Mouse (Mus musculus) forebrain, embryonic 13.5 days (tissue): ENCODE data around the gene Zfp422. TPM values are rescaled to one million over a fixed set of nuclear protein-coding genes. Genes with fewer than 3 reads are reported as not detected.
A peak's percentile ranks its signal among the peaks of the same experiment; 100 is the strongest.
"Not testable (repeated sequence)": the region's sequence is repeated elsewhere in the genome, so short reads cannot be mapped to it uniquely, and the experiment has no call there.

ENCODE experiments used
- ATAC-seq: fragments of 200-750 bp; cut with Nextera tagmentation; 2 replicates; pipeline ENCODE4 v1.8.0; 2017
- H3K27ac ChIP-seq: fragments of 300-500 bp; sonication (generic); 2 replicates; pipeline ENCODE4 v1.5.1; 2015; ENCODE audit warnings: inconsistent platforms, mild to moderate bottlenecking, moderate library complexity
- H3K27me3 ChIP-seq: fragments of 300-500 bp; sonication (generic); 2 replicates; pipeline ENCODE4 v1.6.1; 2015; ENCODE audit warnings: mild to moderate bottlenecking, inconsistent platforms
- H3K36me3 ChIP-seq: fragments of 300-500 bp; sonication (generic); 2 replicates; pipeline ENCODE4 v1.6.1; 2015; ENCODE audit warnings: mild to moderate bottlenecking, inconsistent platforms; ENCODE audit not compliant: poor library complexity, severe bottlenecking
- H3K4me1 ChIP-seq: fragments of 300-500 bp; sonication (generic); 2 replicates; pipeline ENCODE4 v1.6.1; 2015; ENCODE audit warnings: inconsistent platforms
- H3K4me2 ChIP-seq: fragments of 300-500 bp; sonication (generic); 2 replicates; pipeline ENCODE4 v1.6.1; 2015; ENCODE audit warnings: inconsistent platforms, mild to moderate bottlenecking, moderate library complexity
- H3K4me3 ChIP-seq: fragments of 300-500 bp; sonication (generic); 2 replicates; pipeline ENCODE4 v1.5.1; 2015; ENCODE audit warnings: mild to moderate bottlenecking, inconsistent platforms
- H3K9ac ChIP-seq: fragments of 300-500 bp; sonication (generic); 2 replicates; pipeline ENCODE4 v1.6.1; 2015; ENCODE audit warnings: mild to moderate bottlenecking, inconsistent platforms
- H3K9me3 ChIP-seq: fragments of 300-500 bp; sonication (generic); replicated peaks from 2 replicates; pipeline ENCODE4 v1.6.1; 2016; ENCODE audit warnings: inconsistent platforms
- WGBS: fragments of 180-500 bp; shearing (Covaris S2); methylation state at CpG from one replicate; pipeline ENCODE4 v1.1.7; 2015; 5-methylcytosine and 5-hydroxymethylcytosine counted together
- microRNA-seq: library from miRNA; unstranded; fragments of <30 nt; microRNA quantifications from one replicate; pipeline ENCODE4, GENCODE M21; 2016
- polyA plus RNA-seq: library from polyadenylated mRNA; unstranded; fragments of >200 nt; fragmentation: Nextera tagmentation; extraction: Ambion mirVana; gene quantifications from 2 replicates; pipeline ENCODE4 v1.2.1, GENCODE M21; 2015

Gene Zfp422
- polyA plus RNA-seq, 1 experiment from 2014 or later: 287 TPM

DNA sequence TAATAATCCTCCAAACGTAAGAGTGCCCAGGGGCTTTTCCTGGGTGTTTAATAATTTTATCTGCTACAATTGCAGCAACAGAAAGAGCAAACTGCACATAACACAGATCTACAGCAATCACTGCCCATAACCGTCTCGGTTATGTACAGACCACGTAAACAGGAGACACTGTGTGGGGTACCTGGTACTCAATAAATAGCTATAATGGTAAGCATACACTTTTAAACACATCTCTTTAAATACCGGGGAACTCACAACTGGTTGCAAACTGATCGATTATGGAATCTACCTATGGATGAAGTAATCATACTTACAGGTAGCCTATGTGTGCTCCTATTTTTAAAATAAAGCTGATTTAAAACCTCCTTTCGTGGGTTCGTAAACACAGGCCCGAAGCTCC lies 704 bp downstream of the Zfp422 start:
- Histone ChIP-seq H3K4me2 (peak overlapping the region; percentile 67), H3K27ac (peak overlapping the region; percentile 90), H3K9me3 (no peaks in the 10 kb centered on the region), H3K9ac (peak overlapping the region; percentile 98), H3K27me3 (no peaks in the 10 kb centered on the region), H3K36me3 (peaks cover 30% of the 10 kb centered on the region), H3K4me3 (peak overlapping the region; percentile 89), H3K4me1 (peaks cover 19% of the 10 kb centered on the region)
- ATAC-seq: no peak
- 16% methylated on average over 9 of the region's 9 CpGs for WGBS

- H3K4me2 ChIP-seq, H3K9me3 ChIP-seq, H3K27me3 ChIP-seq: not testable (repeated sequence)
Measured at GRCm38 (mm10) chr6:116626417-116626816, 2.4 kb downstream of the Zfp422 start.

DNA sequence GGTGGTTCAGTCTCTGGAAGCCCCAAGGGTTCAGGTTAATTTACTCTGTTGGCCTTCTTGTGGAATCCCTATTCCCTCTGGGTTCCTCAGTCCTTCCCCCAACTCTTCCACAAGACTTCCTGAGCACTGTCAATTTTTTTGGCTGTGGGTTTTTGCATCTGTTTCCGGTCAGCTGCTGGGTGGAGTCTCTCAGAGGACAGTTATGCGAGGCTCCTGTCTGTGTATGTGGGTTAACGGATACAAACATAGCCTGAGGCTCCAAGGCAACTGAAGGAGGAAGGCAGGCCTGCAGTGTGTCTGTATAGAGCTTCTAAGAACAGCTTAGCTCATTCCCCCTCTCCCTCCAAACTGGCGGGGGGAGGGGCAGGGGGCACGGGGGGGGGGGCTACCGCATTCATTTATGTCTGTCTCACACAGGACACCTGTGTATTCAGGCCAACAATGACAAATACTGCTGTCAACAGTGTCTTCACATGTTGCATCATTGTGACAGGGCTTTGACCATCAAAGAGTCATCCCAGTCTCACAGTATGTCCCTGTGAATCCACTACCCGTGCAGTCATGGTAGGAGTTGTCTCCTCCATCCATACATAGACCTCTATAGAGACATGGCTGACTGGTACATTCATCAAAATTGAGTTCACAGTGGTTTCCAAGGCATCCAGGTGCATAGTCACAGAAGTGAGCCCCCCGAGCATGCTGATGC lies 7.3 kb downstream of the Zfp422 start:
- 74% methylated on average over 8 of the region's 8 CpGs for WGBS
- H3K9me3 ChIP-seq: no peaks in the 10 kb centered on the region
- H3K27ac ChIP-seq: no peak overlapping the region
- no peak for ATAC-seq
- no peak overlapping the region for H3K4me3 ChIP-seq
- no peaks in the 10 kb centered on the region for H3K27me3 ChIP-seq
- peaks cover 7% of the 10 kb centered on the region; the same call in 1 of the 2 replicates for H3K4me1 ChIP-seq
- no peak overlapping the region for H3K4me2 ChIP-seq
- H3K36me3 ChIP-seq: peaks cover 24% of the 10 kb centered on the region
- no peak overlapping the region for H3K9ac ChIP-seq

More at GRCm38 (mm10) chr6:116626417-116626816, 2.4 kb downstream of the Zfp422 start:
- WGBS: 95% methylated on average over 9 of the region's 9 CpGs
- not testable (repeated sequence) for H3K27ac ChIP-seq, H3K9ac ChIP-seq, H3K4me3 ChIP-seq, ATAC-seq
- Histone ChIP-seq H3K4me1 (peaks cover 19% of the 10 kb centered on the region), H3K36me3 (peaks cover 30% of the 10 kb centered on the region)

- H3K4me2 ChIP-seq: no peak overlapping the region
- no peak overlapping the region for H3K9ac ChIP-seq
- ATAC-seq: no peak
- H3K4me3 ChIP-seq: no peak overlapping the region
- no peaks in the 10 kb centered on the region for H3K4me1 ChIP-seq
- no peaks in the 10 kb centered on the region for H3K27me3 ChIP-seq
- no peaks in the 10 kb centered on the region for H3K9me3 ChIP-seq
- H3K36me3 ChIP-seq: no peaks in the 10 kb centered on the region
- no peak overlapping the region for H3K27ac ChIP-seq
Measured at GRCm38 (mm10) chr6:116618073-116618472, 10.7 kb downstream of the Zfp422 start.

- WGBS: 95% methylated on average over 2 of the region's 2 CpGs
- H3K4me3 ChIP-seq: no peak overlapping the region
- ATAC-seq: no peak
Measured at GRCm38 (mm10) chr6:116615719-116616118, 13.1 kb downstream of the Zfp422 start.

DNA sequence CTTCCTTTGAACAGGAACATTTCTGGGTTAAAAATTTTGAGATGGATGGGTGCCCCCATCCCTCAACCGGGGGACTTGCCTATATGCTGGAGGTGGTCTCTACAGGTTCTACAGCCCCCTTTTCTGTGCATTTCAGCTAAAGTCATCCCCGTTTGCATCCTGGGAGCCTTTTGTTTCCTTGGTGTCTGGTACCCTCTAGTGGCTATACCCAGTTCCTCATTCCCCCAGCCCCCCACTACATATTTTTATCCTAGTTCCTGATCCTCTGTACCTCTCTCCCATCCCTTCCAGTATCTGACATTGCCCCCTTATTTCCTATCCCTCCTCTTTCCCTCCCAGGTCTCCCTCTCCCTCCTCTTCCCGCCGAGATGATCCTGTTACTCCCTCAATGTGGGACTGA lies 21.6 kb downstream of the Zfp422 start:
- Histone ChIP-seq H3K27me3 (no peaks in the 10 kb centered on the region), H3K4me2 (no peak overlapping the region), H3K9ac (no peak overlapping the region), H3K9me3 (no peaks in the 10 kb centered on the region), H3K36me3 (no peaks in the 10 kb centered on the region), H3K27ac (no peak overlapping the region), H3K4me1 (no peaks in the 10 kb centered on the region), H3K4me3 (no peak overlapping the region)
- no peak for ATAC-seq
- 51% methylated on average over 4 of the region's 4 CpGs for WGBS

More at GRCm38 (mm10) chr6:116615719-116616118, 13.1 kb downstream of the Zfp422 start:
- Histone ChIP-seq H3K4me1 (no peaks in the 10 kb centered on the region), H3K27ac (no peak overlapping the region), H3K4me2 (no peak overlapping the region), H3K9me3 (no peaks in the 10 kb centered on the region), H3K27me3 (no peaks in the 10 kb centered on the region), H3K9ac (no peak overlapping the region), H3K36me3 (no peaks in the 10 kb centered on the region)

- H3K9me3 ChIP-seq, H3K4me3 ChIP-seq, ATAC-seq: not testable (repeated sequence)
Measured at GRCm38 (mm10) chr6:116600969-116601368, 27.8 kb downstream of the Zfp422 start.

GRCm38 (mm10) chr6:116584095-116584494 lies 44.7 kb downstream of the Zfp422 start, which contains the start of gene Olfr215:
Olfr215 (minus strand) TSS chr6:116584195.
- Histone ChIP-seq H3K4me2 (no peak within 1 kb of the TSS), H3K36me3 (no peaks in the 10 kb centered on the region), H3K9me3 (no peaks in the 10 kb centered on the region), H3K4me1 (no peaks in the 10 kb centered on the region), H3K9ac (no peak within 1 kb of the TSS), H3K27me3 (no peaks in the 10 kb centered on the region), H3K27ac (no peak within 1 kb of the TSS), H3K4me3 (no peak within 1 kb of the TSS)
- no peak for ATAC-seq
- 51% methylated on average over 4 of the region's 4 CpGs for WGBS

More at GRCm38 (mm10) chr6:116600969-116601368, 27.8 kb downstream of the Zfp422 start:
- H3K27me3 ChIP-seq, H3K4me1 ChIP-seq, H3K4me2 ChIP-seq, H3K36me3 ChIP-seq, H3K9ac ChIP-seq, H3K27ac ChIP-seq: not testable (repeated sequence)

Small RNA genes within 50 kb of the gene (microRNA-seq; reads per million reads assigned to microRNA genes)
- 1.1 reads per million for gene Mir7043

Other genes starting within 250 kb of the Zfp422 start
- 0.17 and 0.82 TPM in 2 replicates for gene Alox5, start 167.8 kb downstream of the Zfp422 start, polyA plus RNA-seq
- gene Olfr211, start 139.9 kb downstream of the Zfp422 start, polyA plus RNA-seq: not detected in 2 replicates
- not detected in 2 replicates for gene Olfr212, start 122.5 kb downstream of the Zfp422 start, polyA plus RNA-seq
- gene Olfr213, start 90.5 kb downstream of the Zfp422 start, polyA plus RNA-seq: not detected in 2 replicates
- 0.53 and 0.78 TPM in 2 replicates for gene Gm5580, start 77.9 kb downstream of the Zfp422 start, polyA plus RNA-seq
- gene Olfr214, start 74.8 kb downstream of the Zfp422 start, polyA plus RNA-seq: not detected in 2 replicates
- gene Olfr215, start 44.8 kb downstream of the Zfp422 start, polyA plus RNA-seq: not detected in 2 replicates
- gene Depp1, start 21.6 kb upstream of the Zfp422 start, polyA plus RNA-seq: 3.9 and 4.1 TPM in 2 replicates
- gene Rassf4, start 45.0 kb upstream of the Zfp422 start, polyA plus RNA-seq: 12.8 and 17.4 TPM in 2 replicates
- 0.06 and 0.64 TPM in 2 replicates for gene Tmem72, start 87.9 kb upstream of the Zfp422 start, polyA plus RNA-seq